Mouse (Mus musculus) retina, postnatal 7 days (tissue): ENCODE data around the gene Cyp2d11.
A peak's percentile ranks its signal among the peaks of the same experiment; 100 is the strongest.
"Not testable (repeated sequence)": the region's sequence is repeated elsewhere in the genome, so short reads cannot be mapped to it uniquely, and the experiment has no call there.

Experiments
- DNase-seq: peaks from one replicate; pipeline ENCODE4 v3.0.0-alpha.2; 2012; ENCODE audit warnings: low read depth, low spot score

Cyp2d11 gene

DNA sequence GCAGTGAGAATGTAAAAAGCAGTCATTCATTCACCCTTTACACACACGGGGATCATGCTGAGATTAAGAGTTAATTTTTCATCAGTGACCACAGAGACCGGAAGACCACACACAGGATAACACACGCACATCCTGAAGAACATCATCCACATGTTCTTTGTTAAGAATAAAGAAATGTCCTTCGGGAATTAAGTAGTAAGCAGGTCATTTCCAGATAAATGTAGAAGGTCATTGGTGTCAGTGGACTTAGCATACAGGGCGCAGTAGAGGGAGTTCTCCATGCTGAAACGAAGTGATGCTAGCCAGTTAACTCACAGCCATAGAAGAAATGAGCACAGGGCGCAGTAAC lies 13.1 kb downstream of the Cyp2d11 start:
- DNase-seq: no peak

- DNase-seq: no peak
These were observed 13.7 kb downstream of the Cyp2d11 start, which contains the start of gene Cyp2d22 for GRCm38 (mm10) chr15:82379871-82380713. Gene Cyp2d22 (minus strand): TSS chr15:82380260.

DNA sequence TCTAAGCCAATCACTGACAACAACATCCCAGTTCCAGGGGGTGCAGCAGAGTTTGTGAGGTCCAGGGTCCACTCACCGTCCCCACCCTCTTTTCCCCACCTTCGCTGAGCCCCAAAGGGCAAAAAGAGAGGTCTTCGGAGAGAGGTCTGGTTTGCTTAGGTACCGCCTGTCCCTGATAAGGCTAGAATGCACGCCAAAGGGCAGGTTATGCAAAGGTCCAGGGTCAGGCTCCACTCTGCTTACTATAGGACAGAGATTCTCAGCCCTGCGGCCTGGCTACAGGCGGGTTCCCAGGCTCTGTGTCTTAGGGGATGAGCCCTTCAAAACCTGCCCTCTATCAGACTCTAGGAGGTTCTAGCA lies 14.3 kb downstream of the Cyp2d11 start:
- no peak for DNase-seq

DNA sequence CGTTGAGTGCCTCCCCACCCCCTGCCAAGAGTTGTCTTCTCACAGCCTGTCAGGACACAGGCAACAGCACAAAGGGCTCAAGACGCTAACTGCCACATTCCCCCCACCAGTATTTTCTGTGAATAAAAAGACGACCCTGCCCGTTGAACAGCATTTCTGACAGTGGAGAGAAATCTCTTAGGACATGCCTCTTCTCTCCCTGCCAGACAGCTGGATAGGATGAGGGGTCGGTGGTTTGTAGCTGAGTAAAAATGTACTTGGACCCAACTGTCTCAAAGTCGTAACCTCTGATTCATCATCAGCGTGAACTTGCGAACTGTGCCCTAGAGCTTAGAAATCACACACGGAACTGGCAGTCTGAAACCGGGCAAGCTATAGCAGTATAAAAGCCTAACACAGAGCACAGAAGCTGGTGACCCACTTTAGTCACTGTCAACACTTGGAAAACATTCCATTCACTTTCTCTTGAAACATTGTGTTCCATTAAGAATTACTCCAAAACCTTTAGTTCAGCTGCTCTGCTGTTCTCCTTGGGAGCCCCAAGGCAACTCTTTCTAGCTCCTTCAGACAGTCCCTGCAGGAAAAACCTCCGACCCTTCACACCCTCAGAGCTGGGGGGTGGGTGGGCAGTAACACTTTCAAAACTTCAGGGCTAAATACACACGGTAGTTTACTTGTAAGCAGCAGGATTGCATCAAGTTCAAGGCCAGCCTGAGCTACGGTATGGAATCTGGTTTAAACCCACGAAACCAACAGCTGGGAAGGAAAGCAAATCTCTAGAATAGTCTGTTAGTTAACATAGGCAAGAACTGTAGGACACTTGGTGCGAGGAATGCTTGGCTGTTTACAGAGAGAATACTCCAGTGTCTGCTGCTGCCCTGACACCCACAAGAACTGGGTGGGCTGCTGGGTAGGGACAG lies 15.3 kb downstream of the Cyp2d11 start:
- no peak for DNase-seq

DNA sequence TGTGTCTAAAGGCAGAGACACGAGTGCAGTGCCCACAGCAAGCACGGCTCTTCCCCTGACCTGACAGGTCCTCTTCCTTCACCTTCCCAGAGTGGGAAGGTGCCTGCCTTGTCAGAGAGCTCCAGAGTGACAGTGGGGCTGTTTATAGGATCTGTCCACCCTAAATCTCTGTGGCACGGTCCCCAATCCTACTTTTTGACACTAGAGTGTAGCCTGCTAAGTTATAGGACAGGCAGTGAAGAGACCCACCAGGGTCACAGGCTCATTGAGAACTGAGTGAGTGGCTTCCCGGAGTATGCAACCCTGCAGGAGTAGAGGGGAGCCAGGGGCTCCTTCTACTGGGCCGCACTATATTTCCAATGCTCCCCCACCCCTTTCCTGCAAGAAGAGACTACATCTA lies 16.1 kb downstream of the Cyp2d11 start:
- no peak for DNase-seq

- no peak for DNase-seq
These were observed 17.3 kb downstream of the Cyp2d11 start for GRCm38 (mm10) chr15:82376393-82377138.

- DNase-seq: no peak
These were observed 18.0 kb downstream of the Cyp2d11 start for GRCm38 (mm10) chr15:82375855-82376254.

DNA sequence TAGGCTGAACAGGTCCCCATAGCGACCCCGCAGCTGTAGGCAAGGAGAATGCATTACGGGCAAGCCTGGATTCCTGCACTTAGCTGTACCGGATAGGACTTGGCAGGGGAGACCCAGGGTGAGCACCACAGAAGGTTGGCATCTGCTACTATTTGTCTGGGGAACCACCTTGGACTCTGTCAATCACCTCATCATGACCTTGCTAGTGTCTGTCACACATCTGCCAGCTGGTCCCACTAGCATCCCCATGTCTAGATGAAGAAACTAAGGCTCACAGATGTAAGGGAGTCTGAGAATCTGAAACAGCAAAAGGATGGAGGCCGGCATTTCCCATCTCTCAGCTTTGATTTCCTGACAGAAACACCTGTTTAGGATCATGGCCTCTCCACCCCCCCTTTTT lies 19.4 kb downstream of the Cyp2d11 start:
- no peak for DNase-seq

DNA sequence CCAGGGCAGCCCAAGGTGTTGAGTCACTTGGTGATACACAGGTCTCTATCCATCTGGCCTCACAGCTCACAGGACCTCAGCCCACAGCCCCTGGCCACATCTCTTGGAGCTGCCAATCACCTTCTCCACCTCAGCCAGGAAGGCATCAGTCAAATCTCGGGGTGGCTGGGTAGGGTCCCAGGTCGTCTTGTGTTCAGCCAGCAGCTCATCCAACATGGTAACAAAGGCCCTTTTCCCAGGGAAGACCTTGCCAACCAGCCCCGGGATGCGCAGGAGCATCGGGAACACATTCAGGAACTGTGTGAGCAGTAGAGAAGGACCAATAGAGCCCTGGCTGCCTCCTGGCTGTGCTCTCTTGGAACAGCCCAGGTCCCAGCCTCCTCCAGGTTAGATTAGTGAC lies 20.8 kb downstream of the Cyp2d11 start:
- no peak for DNase-seq

- no peak for DNase-seq
These were observed 21.4 kb downstream of the Cyp2d11 start for GRCm38 (mm10) chr15:82372446-82372845.

DNA sequence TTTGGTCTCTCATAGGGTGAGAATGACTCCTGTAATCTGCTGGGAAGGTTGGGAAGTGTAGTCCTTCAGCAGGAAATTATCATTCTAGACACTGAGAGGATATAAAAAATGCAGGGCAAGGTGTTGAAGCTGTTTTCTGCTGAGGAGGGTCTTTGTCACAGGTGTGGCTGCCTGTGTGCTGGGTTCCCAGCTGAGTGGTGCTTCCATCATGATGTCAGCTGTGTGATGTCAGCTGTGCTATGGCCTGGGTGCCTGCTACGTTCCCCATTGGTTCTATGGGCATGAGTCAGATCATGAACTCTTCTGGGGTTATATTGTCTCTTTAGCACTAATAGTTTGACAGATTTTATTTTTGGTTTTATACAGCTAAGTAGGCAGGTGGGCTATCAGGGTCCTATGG lies 25.0 kb downstream of the Cyp2d11 start:
- no peak for DNase-seq

- DNase-seq: no peak
These were observed 25.7 kb downstream of the Cyp2d11 start for GRCm38 (mm10) chr15:82368146-82368545.

DNA sequence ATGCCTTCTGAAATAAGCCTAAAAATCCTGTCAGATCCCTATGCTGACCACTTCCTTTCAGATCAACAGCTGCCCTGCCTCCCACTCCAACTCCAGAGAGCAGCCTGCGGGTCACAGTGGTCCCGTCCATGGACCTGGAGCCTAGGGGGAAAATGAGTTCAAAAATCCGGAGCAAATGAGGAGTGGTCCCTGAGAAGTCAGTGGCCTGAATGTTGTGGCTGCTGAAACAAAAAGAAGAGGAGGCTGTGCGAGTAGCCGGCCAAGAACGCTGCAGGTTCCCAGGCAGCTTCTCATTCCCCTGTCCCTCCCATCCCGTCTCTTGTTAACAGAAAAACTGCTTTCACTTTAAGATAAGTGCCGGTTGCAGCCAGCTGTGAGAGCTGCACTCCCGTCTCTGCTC lies 29.3 kb downstream of the Cyp2d11 start:
- DNase-seq: not testable (repeated sequence)

DNA sequence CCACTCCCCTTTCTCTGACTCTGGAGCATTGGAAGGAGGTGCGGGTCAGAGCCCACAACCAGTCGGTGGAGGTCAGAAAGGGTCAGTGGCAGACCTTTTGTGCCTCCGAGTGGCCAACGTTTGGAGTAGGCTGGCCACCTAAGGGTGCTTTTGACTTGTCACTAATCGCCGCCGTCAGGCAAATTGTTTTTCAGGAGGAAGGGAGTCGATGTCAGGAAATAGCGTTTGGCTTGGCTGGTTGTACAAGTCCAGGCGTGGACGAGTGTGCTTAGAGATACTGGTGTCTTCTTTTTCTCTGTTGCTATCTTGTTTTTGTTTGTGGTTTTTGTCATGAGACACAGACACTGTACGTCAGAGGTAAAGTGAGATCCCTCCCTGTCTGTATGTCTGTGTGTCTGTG lies 30.0 kb downstream of the Cyp2d11 start:
- not testable (repeated sequence) for DNase-seq

GRCm38 (mm10) chr15:82362234-82362633 lies 31.6 kb downstream of the Cyp2d11 start:
- DNase-seq: no peak

DNA sequence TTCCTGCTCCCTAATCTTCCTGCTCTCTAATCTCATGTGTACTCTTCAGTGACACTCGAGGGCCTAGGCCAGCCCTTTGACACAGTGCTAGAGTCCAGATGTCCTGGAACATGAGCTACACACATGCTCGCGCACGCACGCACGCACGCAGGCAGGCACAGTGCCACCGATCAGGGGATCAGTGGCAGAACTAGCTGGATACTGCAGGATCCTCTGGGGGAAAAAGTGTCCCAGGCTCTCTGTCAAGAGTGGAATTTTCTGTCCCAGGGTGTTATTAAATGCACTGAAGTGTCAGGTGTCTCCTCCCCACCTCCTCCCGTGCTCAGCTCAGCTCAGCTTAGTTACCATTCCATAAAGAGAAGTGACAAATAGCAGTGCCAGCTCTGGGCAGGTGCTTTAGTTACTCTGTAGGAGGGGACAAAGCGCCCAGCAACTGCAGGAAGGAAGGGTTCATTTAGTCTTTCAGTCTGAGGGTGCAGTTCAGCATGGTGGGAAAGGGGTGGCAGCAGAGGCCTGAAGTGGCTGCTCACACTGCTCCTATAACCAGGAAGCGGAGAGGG lies 32.3 kb downstream of the Cyp2d11 start:
- no peak for DNase-seq

GRCm38 (mm10) chr15:82358431-82359260 lies 35.2 kb downstream of the Cyp2d11 start:
- DNase-seq: no peak

DNA sequence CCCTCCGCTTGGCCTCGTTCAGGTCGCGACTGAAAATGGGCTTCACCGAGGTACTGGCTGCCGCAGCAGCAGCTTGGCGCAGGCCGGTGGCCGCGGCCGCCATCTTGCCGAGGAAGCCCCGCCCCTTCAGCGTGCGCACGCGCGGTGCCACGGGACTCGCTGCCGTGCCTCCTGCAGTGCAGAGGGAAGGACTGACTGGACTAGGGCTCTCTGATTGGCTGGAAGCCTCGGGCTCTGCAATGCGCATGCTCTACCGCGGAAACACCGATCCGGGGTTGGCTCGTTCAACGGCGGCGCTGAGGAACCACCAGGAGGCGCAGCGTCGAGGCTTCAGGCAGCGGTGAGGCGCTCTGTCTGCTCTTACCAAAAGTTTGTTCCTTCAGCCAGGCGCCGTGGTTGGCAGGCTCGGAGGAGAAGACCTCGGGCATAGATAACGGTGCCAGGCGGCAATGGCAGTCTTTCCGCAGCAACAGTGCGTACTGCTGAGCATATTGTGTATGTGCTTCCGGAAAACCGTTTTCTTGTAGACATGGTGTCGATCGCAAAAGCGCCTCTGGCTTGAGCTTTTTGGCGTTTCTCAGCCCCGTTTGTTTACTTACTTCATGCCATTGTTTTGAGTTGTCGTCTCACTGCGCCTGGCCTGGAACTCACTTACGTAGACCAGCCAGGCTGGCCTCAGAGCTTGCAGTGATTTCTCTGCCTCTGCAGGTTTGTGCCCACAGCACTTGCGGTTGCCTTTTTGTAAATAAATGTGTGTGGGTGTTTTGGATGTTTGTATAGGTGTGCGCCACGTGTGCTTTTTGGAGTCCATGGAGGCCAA lies 39.5 kb downstream of the Cyp2d11 start, which contains the start of gene Ndufa6:
Ndufa6 (minus strand) TSS at position 197 of the 820 bp plus-strand sequence.
- peak; percentile 95 for DNase-seq

GRCm38 (mm10) chr15:82353745-82354113 lies 40.1 kb downstream of the Cyp2d11 start:
- DNase-seq: no peak
